Mouse (Mus musculus) midbrain, embryonic 14.5 days (tissue): ENCODE measurements at regions not wholly inside any gene's neighbourhood (a gene's known extent, or its start where the extent isn't known, plus 50 kb on each side); places are given as distances from the start of the nearest gene placed in this dataset.

ENCODE experiments used
- ATAC-seq: fragments of 200-750 bp; cut with Nextera tagmentation; 2 replicates; pipeline ENCODE4 v1.8.0; 2017; ENCODE audit warnings: moderate number of reproducible peaks, moderate library complexity; ENCODE audit not compliant: low FRiP score, low TSS enrichment
- DNase-seq: peaks from one replicate; pipeline ENCODE4 v3.0.0-alpha.2; 2015
- H3K27ac ChIP-seq: fragments of 300-500 bp; sonication (generic); replicated peaks from 2 replicates; pipeline ENCODE4 v1.5.1; 2014; ENCODE audit warnings: mild to moderate bottlenecking, low read depth, low read length, moderate library complexity
- H3K27me3 ChIP-seq: fragments of 300-500 bp; sonication (generic); 2 replicates; pipeline ENCODE4 v1.6.1; 2014; ENCODE audit warnings: low read length, control low read depth, mixed read lengths; ENCODE audit not compliant: control insufficient read depth, insufficient read depth
- H3K36me3 ChIP-seq: fragments of 300-500 bp; sonication (generic); 2 replicates; pipeline ENCODE4 v1.6.1; 2014; ENCODE audit warnings: low read length, control low read depth; ENCODE audit not compliant: control insufficient read depth, insufficient read depth
- H3K4me1 ChIP-seq: fragments of 300-500 bp; sonication (generic); 2 replicates; pipeline ENCODE4 v1.6.1; 2014; ENCODE audit warnings: mild to moderate bottlenecking, antibody characterized with exemption, low read length, control low read depth; ENCODE audit not compliant: control insufficient read depth, insufficient read depth
- H3K4me2 ChIP-seq: fragments of 300-500 bp; sonication (generic); 2 replicates; pipeline ENCODE4 v1.6.1; 2014; ENCODE audit warnings: mild to moderate bottlenecking, low read length, moderate library complexity
- H3K4me3 ChIP-seq: fragments of 300-500 bp; sonication (generic); replicated peaks from 2 replicates; pipeline ENCODE4 v1.5.1; 2014; ENCODE audit warnings: low read depth, low read length
- H3K9ac ChIP-seq: fragments of 300-500 bp; sonication (generic); replicated peaks from 2 replicates; pipeline ENCODE4 v1.6.1; 2014; ENCODE audit warnings: mild to moderate bottlenecking, low read length, moderate library complexity
- H3K9me3 ChIP-seq: fragments of 300-500 bp; sonication (generic); 2 replicates; pipeline ENCODE4 v1.6.1; 2016; ENCODE audit warnings: low read length, control low read depth, mixed read lengths; ENCODE audit not compliant: control insufficient read depth
- WGBS: fragments of 180-500 bp; shearing (Covaris S2); extraction: QIAGEN DNeasy Blood & Tissue Kit; methylation state at CpG from one replicate; pipeline ENCODE4 v1.1.7; 2014; 5-methylcytosine and 5-hydroxymethylcytosine counted together

GRCm38 (mm10) chr2:46678366-46678765 is 1561.2 kb upstream of the Zeb2 start:
- no peak for DNase-seq

GRCm38 (mm10) chr2:46669517-46670291 is 1552.5 kb upstream of the Zeb2 start:
- peak; percentile 81 for ATAC-seq
- 20% methylated on average over 13 of the region's 13 CpGs for WGBS

More at GRCm38 (mm10) chr2:46678366-46678765, 1561.2 kb upstream of the Zeb2 start:
- Histone ChIP-seq H3K9ac (no peak overlapping the region), H3K27me3 (no peaks in the 10 kb centered on the region), H3K4me1 (no peaks in the 10 kb centered on the region), H3K27ac (no peak overlapping the region), H3K9me3 (no peaks in the 10 kb centered on the region), H3K4me2 (no peak overlapping the region), H3K4me3 (no peak overlapping the region), H3K36me3 (no peaks in the 10 kb centered on the region)
- ATAC-seq = no peak
- WGBS = 53% methylated on average over 2 of the region's 2 CpGs

GRCm38 (mm10) chr2:46666990-46667337 is 1549.8 kb upstream of the Zeb2 start:
- H3K9ac ChIP-seq = no peak overlapping the region
- H3K36me3 ChIP-seq = no peaks in the 10 kb centered on the region
- no peak overlapping the region for H3K4me3 ChIP-seq
- peak overlapping the region; percentile 38 for H3K4me2 ChIP-seq
- no peaks in the 10 kb centered on the region for H3K9me3 ChIP-seq
- peaks cover 21% of the 10 kb centered on the region for H3K4me1 ChIP-seq
- no peak overlapping the region; the same call in 1 of the 2 replicates for H3K27ac ChIP-seq
- no peak for DNase-seq
- H3K27me3 ChIP-seq = 0 out of 2 replicates have a peak, but pooled peaks cover 4% of the 10 kb centered on the region
- ATAC-seq = no peak
- WGBS = 5% methylated on average over 3 of the region's 3 CpGs

More at GRCm38 (mm10) chr2:46669517-46670291, 1552.5 kb upstream of the Zeb2 start:
- H3K4me3 ChIP-seq = no peak overlapping the region
- no peaks in the 10 kb centered on the region for H3K36me3 ChIP-seq
- H3K9ac ChIP-seq = no peak overlapping the region
- 0 out of 2 replicates have a peak overlapping the region, but pooled peaks have one; percentile 1 for H3K4me2 ChIP-seq
- H3K9me3 ChIP-seq = no peaks in the 10 kb centered on the region
- no peak overlapping the region; the same call in 1 of the 2 replicates for H3K27ac ChIP-seq
- H3K4me1 ChIP-seq = peaks cover 21% of the 10 kb centered on the region
- peak; percentile 67 for DNase-seq
- 0 out of 2 replicates have a peak, but pooled peaks cover 3% of the 10 kb centered on the region for H3K27me3 ChIP-seq

- Histone ChIP-seq H3K4me3 (no peak overlapping the region), H3K4me1 (peaks cover 21% of the 10 kb centered on the region), H3K4me2 (peak overlapping the region; percentile 38), H3K27me3 (0 out of 2 replicates have a peak, but pooled peaks cover 4% of the 10 kb centered on the region), H3K27ac (peak overlapping the region; percentile 41; the same call in 1 of the 2 replicates), H3K36me3 (no peaks in the 10 kb centered on the region), H3K9me3 (no peaks in the 10 kb centered on the region), H3K9ac (0 out of 2 replicates have a peak overlapping the region, but pooled peaks have one; percentile 16)
- ATAC-seq (peak; percentile 57; the same call in 1 of the 2 replicates), DNase-seq (peak; percentile 56)
- WGBS = 9% methylated on average over 10 of the region's 10 CpGs
These were observed 1549.1 kb upstream of the Zeb2 start for GRCm38 (mm10) chr2:46666084-46666989.

GRCm38 (mm10) chr2:46661876-46662275 is 1544.7 kb upstream of the Zeb2 start:
- H3K9me3 ChIP-seq = no peaks in the 10 kb centered on the region
- 92% methylated on average over 3 of the region's 3 CpGs for WGBS
- no peak overlapping the region for H3K4me2 ChIP-seq
- H3K36me3 ChIP-seq = no peaks in the 10 kb centered on the region
- 0 out of 2 replicates have a peak, but pooled peaks cover 4% of the 10 kb centered on the region for H3K27me3 ChIP-seq
- no peak for DNase-seq
- ATAC-seq = no peak
- peaks cover 15% of the 10 kb centered on the region for H3K4me1 ChIP-seq
- no peak overlapping the region for H3K9ac ChIP-seq
- no peak overlapping the region for H3K27ac ChIP-seq
- no peak overlapping the region for H3K4me3 ChIP-seq

GRCm38 (mm10) chr2:46660577-46660976 is 1543.4 kb upstream of the Zeb2 start:
- Histone ChIP-seq H3K36me3 (no peaks in the 10 kb centered on the region), H3K9ac (no peak overlapping the region), H3K27me3 (0 out of 2 replicates have a peak, but pooled peaks cover 4% of the 10 kb centered on the region), H3K4me3 (no peak overlapping the region), H3K27ac (no peak overlapping the region), H3K9me3 (no peaks in the 10 kb centered on the region), H3K4me2 (no peak overlapping the region), H3K4me1 (peaks cover 3% of the 10 kb centered on the region; the same call in 1 of the 2 replicates)
- DNase-seq (no peak), ATAC-seq (no peak)
- 88% methylated on average over 3 of the region's 3 CpGs for WGBS

- Histone ChIP-seq H3K4me3 (no peak overlapping the region), H3K9me3 (no peaks in the 10 kb centered on the region), H3K36me3 (no peaks in the 10 kb centered on the region), H3K4me1 (no peaks in the 10 kb centered on the region), H3K27ac (no peak overlapping the region), H3K9ac (no peak overlapping the region), H3K4me2 (no peak overlapping the region), H3K27me3 (no peaks in the 10 kb centered on the region)
- WGBS = 94% methylated on average over 1 of the region's 1 CpGs
- DNase-seq (no peak), ATAC-seq (no peak)
These were observed 1538.1 kb upstream of the Zeb2 start for GRCm38 (mm10) chr2:46655289-46655688.

GRCm38 (mm10) chr2:46652616-46653015 is 1535.4 kb upstream of the Zeb2 start:
- Histone ChIP-seq H3K27ac (no peak overlapping the region), H3K4me2 (no peak overlapping the region), H3K36me3 (no peaks in the 10 kb centered on the region), H3K4me3 (no peak overlapping the region), H3K4me1 (no peaks in the 10 kb centered on the region), H3K9me3 (0 out of 2 replicates have a peak, but pooled peaks cover 8% of the 10 kb centered on the region), H3K9ac (no peak overlapping the region), H3K27me3 (no peaks in the 10 kb centered on the region)
- no peak for DNase-seq
- WGBS = 95% methylated on average over 1 of the region's 1 CpGs
- no peak for ATAC-seq
